Mouse (Mus musculus): ENCODE measurements around the gene 9430097D07Rik.

9430097D07Rik gene

DNA sequence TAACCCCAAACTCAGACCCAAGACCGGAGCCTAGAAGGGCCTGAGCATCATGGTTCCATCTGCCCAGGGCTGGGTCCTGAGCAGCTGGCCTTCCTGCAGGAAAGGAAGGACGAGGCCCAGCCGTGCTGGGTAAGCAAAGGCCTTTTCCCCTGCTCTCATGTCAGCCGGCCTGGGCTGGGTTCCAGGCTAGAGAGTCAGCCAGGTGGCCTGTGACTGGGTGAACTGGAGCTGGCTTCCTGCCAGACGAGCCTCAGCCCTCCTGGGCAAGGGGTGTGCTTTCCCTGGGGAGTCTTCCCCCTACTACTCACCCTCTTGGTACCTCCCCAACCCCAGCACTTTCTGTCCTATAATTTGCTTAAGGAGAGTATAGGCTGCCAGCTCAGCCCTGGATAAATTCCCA, 7.3 kb downstream of the 9430097D07Rik start:
- no peak for DNase-seq (ENCODE audit: extremely low spot score, low read depth, low spot score)

DNA sequence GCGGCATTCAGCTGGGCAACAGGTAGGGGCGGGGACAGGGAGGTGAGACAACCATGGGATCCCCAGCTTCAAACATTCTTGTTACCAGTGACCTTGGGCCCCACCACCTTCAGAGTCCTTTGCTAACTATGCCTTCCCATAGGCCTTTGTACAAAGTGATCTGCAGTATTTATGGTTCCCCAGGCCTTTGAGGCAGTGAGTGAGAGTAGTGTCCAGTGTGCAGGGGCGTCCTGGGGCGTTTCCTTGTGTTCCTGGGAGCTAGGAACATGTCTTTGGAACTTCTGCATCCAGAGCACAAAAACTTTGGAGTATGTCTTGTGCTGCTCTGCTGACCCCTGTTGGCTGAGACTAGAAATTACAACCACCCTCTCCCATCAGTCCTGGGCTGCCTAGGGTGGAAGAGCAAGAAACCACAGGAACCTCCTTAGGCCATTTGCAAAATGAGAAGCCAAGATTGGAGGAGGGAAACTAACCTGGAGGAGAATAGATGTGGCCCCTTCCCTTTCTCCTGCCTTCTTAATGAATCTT, 8.9 kb downstream of the 9430097D07Rik start:
- DNase-seq (ENCODE audit: extremely low spot score, low read depth, low spot score): no peak

DNA sequence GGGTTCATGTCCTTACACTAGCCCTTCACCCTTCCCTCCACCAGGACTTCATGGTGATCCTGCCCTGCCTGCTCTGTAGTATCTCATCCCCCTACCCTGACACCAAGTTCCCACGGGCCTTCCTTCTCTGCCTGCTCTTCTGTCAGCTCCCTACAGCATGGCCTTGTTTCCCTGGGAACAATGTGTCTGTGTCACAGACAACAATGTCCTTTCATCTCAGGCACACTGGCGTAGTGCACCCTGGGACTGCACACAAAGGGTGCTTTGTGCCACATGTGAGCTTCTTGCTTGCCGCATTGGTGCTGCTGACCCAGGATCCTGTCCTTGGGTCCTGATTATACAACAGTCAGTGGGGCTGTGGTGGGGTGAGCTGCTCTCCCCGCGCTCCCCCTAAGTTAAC, 15.9 kb downstream of the 9430097D07Rik start:
- DNase-seq (ENCODE audit: extremely low spot score, low read depth, low spot score): no peak

DNA sequence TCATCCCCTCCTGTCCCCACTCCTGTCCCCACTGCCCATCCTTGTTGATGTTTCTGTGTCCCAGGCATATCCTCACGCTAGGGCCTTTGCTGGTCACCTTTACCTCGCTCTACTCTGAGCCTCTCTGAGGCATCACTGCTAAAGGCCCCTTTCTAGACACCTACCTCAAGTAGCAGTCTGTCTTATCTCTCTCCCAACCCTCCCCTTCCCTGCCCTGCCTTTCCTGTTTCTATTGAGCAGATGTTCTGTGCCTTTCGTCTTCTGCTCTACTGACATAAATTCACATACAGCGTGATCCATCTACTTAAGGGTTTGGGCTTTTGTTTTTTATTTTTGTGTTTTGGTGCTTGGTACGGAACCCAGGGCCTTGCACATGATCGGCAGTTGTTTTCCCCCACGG, 19.5 kb downstream of the 9430097D07Rik start:
- DNase-seq (ENCODE audit: extremely low spot score, low read depth, low spot score): no peak

DNA sequence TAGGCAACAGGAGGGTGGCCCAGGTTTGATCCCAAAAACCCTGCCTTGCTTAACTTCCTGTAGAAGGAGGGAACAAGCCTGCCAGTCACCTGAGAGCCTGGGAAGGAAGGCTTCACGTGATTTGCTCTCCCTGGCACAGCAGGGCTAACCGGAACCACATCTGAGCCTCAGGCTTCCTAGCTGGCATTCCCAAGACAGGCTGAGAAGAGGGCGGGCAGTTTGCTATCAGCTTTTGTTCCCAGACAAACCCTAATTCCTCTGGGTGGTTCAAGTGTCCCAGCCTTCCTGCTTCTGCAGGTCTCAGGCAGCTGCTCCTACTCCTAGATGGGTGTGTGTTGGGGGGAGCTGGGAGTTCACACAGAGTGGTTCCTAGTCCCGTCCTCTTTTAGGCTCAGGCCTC, 20.0 kb downstream of the 9430097D07Rik start:
- no peak for DNase-seq (ENCODE audit: extremely low spot score, low read depth, low spot score)

DNA sequence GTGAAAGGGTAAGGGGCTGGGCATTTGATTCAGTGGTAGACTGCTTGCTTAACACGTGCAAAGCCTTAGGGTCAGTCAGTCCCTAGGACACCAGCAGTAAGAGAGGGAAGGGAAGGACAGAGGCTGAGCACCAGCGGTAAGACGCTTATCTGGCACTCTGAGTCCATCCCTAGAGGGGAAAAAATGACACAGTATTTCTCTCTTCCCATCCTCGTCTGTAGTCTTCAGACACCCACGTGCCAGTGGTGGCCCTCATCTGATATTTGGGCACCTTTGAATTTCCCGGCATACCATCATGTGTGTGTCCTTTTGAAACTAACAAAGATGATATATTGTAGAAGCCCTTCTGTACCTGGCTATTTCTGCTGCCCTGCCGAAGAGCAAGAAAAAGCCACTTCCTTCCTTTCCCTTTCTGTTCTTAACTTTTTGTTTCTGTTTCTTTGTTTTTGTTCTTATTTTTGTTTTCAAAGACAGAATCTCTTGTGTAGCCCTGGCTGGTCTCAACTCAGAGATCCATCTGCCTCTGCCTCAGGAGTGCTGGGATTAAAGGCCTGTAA, 21.8 kb downstream of the 9430097D07Rik start:
- no peak for DNase-seq (ENCODE audit: extremely low spot score, low read depth, low spot score)

DNA sequence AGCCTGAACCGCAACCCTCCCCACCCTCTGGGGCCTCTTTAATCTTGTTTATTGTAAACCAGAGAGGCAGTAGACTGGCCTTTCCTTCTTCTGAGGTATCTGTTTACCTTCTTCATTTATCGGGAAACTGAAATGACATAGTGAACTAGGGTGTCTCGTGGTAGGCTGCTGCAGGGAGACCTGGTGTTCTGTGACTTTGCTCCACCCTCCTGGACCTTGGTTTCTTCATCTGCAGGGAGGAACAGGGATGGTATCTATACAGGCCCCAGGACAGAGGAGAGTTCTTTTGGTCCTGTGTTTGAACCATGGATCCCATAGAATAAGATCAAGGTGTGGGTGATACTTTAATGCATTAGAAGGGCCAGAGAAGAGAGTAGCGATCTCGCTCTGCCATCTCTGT, 24.2 kb downstream of the 9430097D07Rik start:
- DNase-seq (ENCODE audit: extremely low spot score, low read depth, low spot score): no peak

DNA sequence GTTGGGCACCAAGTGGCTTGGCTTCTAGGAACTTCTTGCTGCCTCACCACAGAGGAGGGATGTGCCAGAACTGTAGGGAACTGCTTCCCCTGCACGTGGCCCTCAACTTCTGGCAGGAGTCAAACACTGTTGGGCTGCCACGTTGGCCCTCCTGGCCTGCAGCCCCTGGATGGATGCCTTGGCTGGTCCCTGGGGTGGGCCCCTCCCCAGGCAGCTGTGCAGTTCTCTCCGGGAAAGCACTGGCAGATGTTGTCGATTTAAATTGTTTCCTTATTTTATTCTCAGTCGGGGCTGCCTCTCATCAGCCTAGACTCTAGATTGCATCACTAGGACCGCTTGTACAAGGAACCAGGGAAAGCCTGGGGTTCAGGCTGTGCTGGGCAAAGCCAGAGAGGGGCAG, 25.7 kb downstream of the 9430097D07Rik start:
- DNase-seq (ENCODE audit: extremely low spot score, low read depth, low spot score): no peak

DNA sequence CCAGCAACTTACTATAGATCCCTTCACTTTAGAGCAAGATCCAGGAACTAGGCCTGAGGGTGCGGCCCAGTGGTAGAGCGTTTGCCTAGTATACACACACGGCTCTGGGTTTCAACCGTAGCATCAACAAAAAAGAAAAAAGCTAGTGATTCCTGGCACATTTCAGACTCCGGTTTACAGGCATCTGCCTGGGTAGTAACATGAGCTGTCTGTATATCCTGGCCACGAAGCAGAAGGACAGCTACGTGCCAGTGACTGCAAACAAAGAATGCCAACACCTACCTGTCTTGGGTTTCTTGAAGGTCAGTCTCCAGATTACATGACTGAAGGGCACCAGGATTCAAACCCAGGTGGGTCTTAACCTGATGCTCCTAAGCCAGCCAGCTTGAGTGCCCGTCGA, 26.3 kb downstream of the 9430097D07Rik start:
- DNase-seq (ENCODE audit: extremely low spot score, low read depth, low spot score): no peak

DNA sequence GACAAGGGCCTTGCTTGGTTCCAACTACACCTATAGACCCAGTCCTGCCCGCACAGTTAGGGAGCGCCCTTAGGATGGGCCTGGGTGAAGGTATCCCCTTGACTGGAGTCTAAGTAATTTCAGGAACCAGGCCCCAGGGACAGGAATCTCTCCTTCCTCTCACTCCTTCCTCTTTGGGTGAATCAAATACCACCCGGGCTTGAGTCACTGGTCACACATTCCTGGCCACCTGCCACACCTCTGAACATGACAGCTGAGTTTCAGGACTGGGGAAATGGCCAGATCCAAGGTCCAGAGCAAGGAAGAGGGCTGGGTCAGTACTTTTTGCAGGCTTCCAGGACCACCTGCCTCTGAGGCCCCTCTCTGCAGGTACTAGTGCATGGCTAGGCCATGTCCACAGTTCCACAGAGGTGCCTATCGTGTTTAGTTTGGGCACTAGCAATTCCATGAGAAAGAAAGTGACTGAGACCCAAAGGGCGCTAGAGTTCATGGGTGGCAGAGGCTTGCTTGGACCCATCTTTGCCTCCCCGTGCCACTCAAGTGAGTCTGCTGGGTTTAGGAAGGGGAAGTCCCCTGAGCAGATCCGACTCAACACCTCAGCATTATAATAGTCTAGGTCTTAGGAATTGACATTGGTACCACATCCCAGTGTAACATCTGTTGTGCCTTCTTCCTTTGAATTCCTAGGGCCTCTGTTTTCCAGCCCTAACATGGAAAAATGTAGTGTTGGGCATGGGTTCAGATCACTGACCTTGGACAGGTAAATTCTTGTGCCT, 27.3 kb downstream of the 9430097D07Rik start:
- no peak for DNase-seq (ENCODE audit: extremely low spot score, low read depth, low spot score)

DNA sequence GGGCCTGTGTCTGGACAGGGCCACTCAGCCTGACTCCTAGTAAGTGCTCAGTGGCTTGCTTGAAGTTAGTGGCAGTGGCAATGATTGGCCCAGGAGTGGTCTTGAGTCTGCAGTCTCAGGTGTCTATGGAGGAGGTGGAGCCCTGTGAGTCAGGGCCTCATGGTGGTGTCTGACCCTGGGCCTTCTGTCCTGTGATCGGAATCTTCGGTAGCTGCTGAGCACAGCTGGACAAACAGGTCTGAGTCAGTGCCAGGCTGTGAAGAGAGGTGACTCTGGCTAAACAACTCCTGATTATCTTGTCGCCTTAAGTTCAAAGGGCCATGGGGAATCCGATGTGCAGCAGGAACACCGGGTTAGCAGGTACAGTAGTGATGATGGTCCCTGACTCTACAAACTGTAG, 28.1 kb downstream of the 9430097D07Rik start:
- no peak for DNase-seq (ENCODE audit: extremely low spot score, low read depth, low spot score)

DNA sequence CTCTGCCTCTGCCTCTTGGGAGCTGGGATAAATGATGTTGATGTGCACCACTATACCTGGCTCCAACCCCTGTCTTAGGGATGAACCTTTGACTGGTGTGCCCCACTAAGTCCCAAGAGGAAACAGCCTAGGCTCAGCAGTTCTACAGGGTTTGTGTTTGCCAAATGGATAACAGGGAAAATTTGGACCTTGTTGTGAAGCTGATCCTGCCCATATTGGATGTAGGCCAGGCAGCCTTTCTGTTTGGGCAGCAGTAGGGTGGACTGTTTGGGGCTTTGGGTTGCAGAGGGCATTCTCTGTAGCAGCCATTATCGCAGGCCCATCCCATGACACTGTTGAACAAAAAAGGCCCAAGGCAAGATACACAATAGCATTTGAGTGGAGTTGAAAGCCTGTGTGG, 28.5 kb downstream of the 9430097D07Rik start:
- no peak for DNase-seq (ENCODE audit: extremely low spot score, low read depth, low spot score)

DNA sequence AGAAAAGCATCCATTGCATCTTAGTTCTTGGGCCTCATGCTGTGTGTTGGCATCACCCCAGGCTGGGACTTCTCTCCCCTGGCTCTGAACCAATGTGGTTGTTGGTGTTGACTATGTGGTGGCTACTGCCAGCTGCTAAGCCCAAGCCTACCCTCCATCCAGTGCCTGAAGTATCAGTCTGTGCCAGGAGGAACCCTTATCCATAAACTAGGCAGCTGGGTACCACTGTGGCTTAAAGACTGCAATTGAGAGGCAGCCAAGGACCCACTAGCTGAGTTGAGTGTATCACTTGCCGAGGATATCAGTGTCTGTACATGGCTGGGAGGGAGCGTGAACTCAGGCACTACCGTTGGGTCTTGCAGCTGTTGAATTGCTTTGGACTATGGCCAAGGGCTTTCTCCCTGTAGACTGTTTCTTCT, 32.4 kb downstream of the 9430097D07Rik start:
- no peak for DNase-seq (ENCODE audit: extremely low spot score, low read depth, low spot score)

DNA sequence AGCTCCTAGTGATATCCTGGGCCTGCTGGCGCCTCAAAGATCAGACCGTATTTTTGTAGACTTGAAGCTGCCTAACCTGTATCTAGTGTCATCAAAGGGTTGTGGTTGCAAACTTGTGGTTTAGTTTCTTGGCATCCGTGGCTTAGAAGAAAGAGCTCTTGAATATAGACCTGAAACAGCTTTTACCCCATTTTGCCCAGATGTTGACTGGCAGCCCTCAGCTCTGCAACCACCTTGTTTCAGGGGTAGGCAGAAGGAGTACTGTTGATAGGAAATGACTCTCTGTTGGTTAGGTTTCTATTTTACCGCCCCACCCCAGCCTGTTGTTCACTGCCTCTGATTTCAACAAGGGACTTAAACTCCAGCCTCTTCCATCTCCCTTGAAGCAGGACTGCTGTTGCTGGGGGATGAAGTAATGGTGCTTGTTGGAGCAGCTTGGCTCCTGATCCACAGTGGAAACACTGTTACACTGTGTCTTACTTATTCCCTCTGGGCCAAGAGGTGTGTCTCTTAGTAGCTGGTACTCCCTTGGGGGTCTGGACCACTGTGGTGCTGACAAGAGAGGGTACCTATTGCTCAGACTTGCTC, 33.4 kb downstream of the 9430097D07Rik start:
- no peak for DNase-seq (ENCODE audit: extremely low spot score, low read depth, low spot score)

DNA sequence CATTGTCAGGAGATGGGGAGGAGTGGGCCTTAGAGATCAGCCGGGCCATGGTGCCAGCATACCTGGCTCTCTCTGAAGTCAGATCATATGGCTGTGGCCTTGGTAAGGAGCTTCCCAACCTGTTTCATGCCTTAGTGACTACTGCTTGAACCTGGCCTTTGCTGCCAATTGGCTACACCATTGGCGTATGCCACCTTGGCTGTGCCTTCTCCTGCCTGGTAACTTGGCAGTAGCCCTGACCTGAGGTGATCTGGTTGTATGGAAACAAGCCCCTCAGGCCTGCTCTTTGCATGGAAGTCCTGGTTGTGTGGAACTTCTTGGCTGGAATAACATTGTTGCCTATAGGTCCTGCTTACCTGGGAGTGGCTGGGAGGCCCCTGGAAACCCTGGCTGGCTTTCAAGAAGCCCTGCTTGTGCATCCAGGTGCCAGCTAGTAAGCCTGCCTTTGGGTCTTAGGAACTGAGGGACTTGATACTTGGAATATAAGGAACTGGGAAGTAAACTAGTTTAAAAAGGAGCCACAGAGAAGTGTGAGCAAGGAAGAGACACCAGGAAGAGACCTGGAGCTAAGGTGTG, 34.1 kb downstream of the 9430097D07Rik start:
- no peak for DNase-seq (ENCODE audit: extremely low spot score, low read depth, low spot score)

DNA sequence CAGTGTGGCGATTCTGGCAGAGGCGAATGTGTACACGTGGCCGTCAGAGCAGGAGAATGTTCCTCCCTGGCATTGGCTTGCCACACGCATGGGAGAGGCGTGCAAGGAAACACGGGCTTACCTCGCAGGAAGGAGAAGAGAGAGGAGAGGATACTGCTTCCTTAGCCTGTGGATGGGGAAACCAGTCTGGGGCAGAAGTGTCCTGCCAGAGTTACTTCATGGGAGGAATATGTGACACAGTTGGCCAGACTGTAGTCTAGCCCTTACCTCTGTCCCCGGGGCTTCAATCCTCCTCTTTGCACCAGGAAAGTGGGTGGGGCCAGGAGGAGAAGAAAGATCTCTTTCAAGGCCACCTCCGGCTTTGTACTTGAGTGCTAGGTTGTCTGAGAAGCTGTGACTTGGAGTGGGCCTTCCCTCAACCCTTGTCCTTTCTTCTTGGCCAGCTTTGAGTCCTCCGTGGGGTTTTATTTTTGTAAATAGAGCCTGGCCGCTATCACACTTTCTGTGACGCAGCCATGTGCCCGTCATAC, 36.0 kb downstream of the 9430097D07Rik start:
- DNase-seq (ENCODE audit: extremely low spot score, low read depth, low spot score): no peak

DNA sequence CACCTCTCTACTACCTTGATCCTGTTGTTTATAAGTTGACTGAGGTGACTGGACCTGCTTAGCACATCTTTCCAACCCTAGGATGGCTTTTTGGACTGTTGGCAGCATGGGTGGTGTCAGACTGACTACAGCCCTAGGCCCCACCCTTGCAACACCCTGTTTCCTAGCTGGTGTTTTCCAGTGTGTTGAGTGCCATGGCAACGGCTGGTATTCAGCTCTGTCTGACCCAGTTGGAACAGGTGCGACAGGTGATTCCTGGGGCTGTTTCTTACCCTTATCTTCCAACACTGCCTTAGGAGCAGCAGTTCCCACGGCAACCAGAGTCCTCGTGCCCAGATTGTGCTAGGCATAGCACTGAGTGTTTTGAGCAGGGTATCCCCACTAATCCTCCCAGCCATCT, 37.0 kb downstream of the 9430097D07Rik start:
- DNase-seq (ENCODE audit: extremely low spot score, low read depth, low spot score): no peak

DNA sequence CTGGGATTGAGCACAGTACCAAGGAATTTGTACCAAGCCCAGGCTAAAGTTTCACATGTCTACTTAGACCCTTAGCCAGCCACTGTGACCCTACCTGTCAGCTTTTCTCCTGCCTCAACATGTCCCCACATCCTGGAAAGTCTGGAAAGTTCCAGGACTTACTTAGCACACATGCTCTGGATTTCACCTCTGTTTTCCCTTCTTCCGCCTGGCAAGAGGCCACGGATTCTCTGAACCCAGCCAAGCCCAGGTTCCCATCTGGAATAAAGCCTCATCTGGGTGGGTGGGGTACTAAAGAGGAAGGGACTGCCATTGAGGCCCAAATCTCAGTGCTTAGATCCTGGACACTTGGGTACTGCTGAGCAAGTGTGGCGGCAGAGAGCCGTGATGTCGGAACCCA, 37.5 kb downstream of the 9430097D07Rik start:
- DNase-seq (ENCODE audit: extremely low spot score, low read depth, low spot score): no peak

DNA sequence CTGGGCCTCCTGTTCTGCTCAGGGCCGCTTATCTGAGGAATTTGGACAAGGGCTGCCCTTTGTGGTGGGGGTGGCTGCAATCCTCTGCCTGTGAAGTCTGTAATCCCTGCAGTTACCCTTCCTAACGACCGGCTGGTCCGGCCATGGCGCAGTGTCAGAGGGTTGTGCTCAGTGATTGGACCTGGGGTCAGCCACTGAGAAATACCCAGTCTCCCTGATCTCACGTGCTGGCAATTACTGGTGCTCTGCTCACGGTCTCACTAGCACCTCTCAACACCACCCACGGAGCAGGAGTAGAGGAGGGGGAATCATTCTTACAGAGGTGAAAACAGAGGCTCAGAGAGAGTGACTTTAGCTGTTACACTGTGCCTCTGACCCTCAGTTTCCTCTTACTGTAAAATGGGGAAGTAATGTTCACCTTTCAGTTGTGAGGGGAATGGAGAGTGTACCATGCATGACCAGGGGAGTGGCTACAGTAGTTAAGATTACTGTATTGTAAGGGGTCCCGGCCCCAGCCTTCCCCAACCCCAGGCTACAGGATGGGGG, 38.1 kb downstream of the 9430097D07Rik start:
- no peak for DNase-seq (ENCODE audit: extremely low spot score, low read depth, low spot score)

DNA sequence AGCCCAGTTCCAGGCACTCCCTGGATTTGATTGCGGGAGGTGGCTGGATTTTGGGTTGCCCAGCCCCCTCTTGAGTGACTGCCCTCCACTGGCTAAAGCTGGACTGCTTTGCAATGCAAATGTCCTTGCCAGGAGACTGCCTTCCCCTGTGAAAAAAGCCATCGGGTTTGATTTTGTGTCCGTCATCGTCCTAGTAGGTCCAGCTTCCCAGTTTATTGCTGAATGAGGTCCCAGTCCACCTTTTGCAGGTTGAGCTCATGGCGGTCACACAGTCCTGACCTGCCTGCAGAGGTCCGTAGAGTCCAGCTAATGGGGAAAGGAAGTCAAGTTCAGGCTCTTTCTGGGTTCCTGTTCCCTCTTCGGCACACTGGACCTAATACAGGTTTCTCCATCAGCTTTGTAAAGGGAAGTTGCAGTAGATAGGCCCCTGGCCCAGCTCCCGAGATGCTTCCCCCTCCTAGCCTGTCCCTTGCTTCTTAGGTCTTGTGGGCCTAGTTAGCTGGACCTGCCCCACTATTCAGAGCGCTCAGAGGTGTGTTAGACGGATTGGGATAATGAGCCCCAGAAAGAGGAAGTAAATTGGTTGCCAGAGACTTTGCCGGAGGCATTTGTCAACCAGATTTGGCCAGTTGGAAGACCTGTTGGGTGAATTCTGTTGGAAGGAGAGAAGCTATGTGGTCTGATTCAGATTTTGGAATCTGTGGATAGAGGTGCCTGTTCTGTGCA, 38.7 kb downstream of the 9430097D07Rik start:
- DNase-seq (ENCODE audit: extremely low spot score, low read depth, low spot score): no peak

Measured in hindlimb bud, embryonic 11.5 days (tissue).